ENCODE assay signal across 8 mouse cellular contexts in the genomic region with DNA sequence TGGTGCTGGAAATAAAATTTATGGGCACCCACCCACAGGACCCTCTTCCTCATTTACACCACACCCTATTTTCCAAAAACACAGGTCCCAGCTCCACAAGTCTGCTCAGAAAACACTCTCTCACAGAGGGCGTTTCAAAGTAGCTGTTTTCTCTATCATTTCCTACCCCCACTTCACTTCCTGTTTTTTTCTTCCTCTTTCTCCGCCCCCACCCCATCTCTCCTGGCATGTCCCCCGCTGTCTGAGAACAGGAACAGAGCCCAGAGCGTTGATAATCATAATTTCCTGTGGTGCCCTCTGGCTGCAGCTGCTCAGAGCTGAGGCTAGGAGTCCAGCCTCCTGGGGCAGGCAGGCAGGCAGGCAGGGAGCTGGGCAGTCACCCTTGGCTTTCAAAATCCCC. TPM values are rescaled to one million over a fixed set of nuclear protein-coding genes. Genes with fewer than 3 reads are reported as not detected.
DNase-seq lines count a peak whose midpoint lies in the region; ATAC-seq lines count a peak whose summit lies in the region.

No protein-coding gene starts in this region.

- no peaks in the 10 kb centered on the region for H3K27me3 ChIP-seq in heart, embryonic 15.5 days
- no peaks in the 10 kb centered on the region for H3K27me3 ChIP-seq in liver, embryonic 15.5 days
- no peaks in the 10 kb centered on the region for H3K27me3 ChIP-seq in intestine, embryonic 16.5 days (replicated peaks; ENCODE audit: control insufficient read depth, insufficient read depth, low read length)
- no peaks in the 10 kb centered on the region for H3K27me3 ChIP-seq in hindbrain, embryonic 10.5 days (ENCODE audit: insufficient read depth, poor library complexity, severe bottlenecking)

- H3K4me1 ChIP-seq in heart, embryonic 15.5 days (replicated peaks): peaks cover 45% of the 10 kb centered on the region
- H3K4me1 ChIP-seq in liver, embryonic 15.5 days (replicated peaks): peaks cover 6% of the 10 kb centered on the region; the same call in 1 of the 2 replicates
- 0 out of 2 replicates have a peak, but pooled peaks cover 3% of the 10 kb centered on the region for H3K4me1 ChIP-seq in intestine, embryonic 16.5 days (ENCODE audit: control insufficient read depth, insufficient read depth, low read length)
- H3K4me1 ChIP-seq in hindbrain, embryonic 10.5 days (replicated peaks): peaks cover 3% of the 10 kb centered on the region; the same call in 1 of the 2 replicates

- peak overlapping the region; percentile 3; the same call in 1 of the 2 replicates for H3K4me2 ChIP-seq in heart, embryonic 15.5 days
- H3K4me2 ChIP-seq in liver, embryonic 15.5 days: no peak overlapping the region
- H3K4me2 ChIP-seq in intestine, embryonic 16.5 days (ENCODE audit: low read depth, low read length): no peak overlapping the region

- peak; percentile 78 for DNase-seq in CD4-positive helper T cell, adult 2 months (ENCODE audit: low read depth, low spot score)
- DNase-seq in Muller cell, postnatal 12 days (ENCODE audit: inconsistent ontology term): peak; percentile 37
- DNase-seq in spleen, adult 18-20 months: peak; percentile 68 to 75
- DNase-seq in hindbrain, embryonic 10.5 days (ENCODE audit: low spot score): no peak
- no peak for DNase-seq in left cerebral cortex, postnatal 4 days

- H3K9ac ChIP-seq in heart, embryonic 15.5 days: no peak overlapping the region
- no peak overlapping the region for H3K9ac ChIP-seq in liver, embryonic 15.5 days
- H3K9ac ChIP-seq in intestine, embryonic 16.5 days (ENCODE audit: low read depth, low read length): no peak overlapping the region

- no peak overlapping the region for H3K4me3 ChIP-seq in heart, embryonic 15.5 days
- no peak overlapping the region for H3K4me3 ChIP-seq in liver, embryonic 15.5 days (replicated peaks)
- no peak overlapping the region for H3K4me3 ChIP-seq in intestine, embryonic 16.5 days (ENCODE audit: low read length)
- no peak overlapping the region for H3K4me3 ChIP-seq in hindbrain, embryonic 10.5 days

- intact Hi-C loops in left cerebral cortex, postnatal 4 days (cut with DNase I): no loop called here

- WGBS in heart, embryonic 15.5 days: 14% methylated on average over 4 of the region's 4 CpGs
- 7% methylated on average over 4 of the region's 4 CpGs for WGBS in liver, embryonic 15.5 days (ENCODE audit: insufficient replicate concordance)
- WGBS in intestine, embryonic 16.5 days: 40% methylated on average over 4 of the region's 4 CpGs
- 41% methylated on average over 4 of the region's 4 CpGs for WGBS in hindbrain, embryonic 10.5 days

- ATAC-seq in heart, embryonic 15.5 days (replicated peaks; ENCODE audit: insufficient number of reproducible peaks, insufficient read depth, low FRiP score, low read depth): peak; percentile 73; the same call in 1 of the 2 replicates
- peak; percentile 65 for ATAC-seq in liver, embryonic 15.5 days (ENCODE audit: insufficient read depth)
- no peak; the same call in 1 of the 2 replicates for ATAC-seq in intestine, embryonic 16.5 days

- peaks cover 8% of the 10 kb centered on the region; the same call in 1 of the 2 replicates for H3K36me3 ChIP-seq in heart, embryonic 15.5 days
- no peaks in the 10 kb centered on the region for H3K36me3 ChIP-seq in liver, embryonic 15.5 days (replicated peaks)
- no peaks in the 10 kb centered on the region for H3K36me3 ChIP-seq in intestine, embryonic 16.5 days (ENCODE audit: control insufficient read depth, insufficient read depth, low read length)
- no peaks in the 10 kb centered on the region for H3K36me3 ChIP-seq in hindbrain, embryonic 10.5 days

- H3K27ac ChIP-seq in heart, embryonic 15.5 days: peak overlapping the region; percentile 53
- peak overlapping the region; percentile 55; the same call in 1 of the 2 replicates for H3K27ac ChIP-seq in liver, embryonic 15.5 days (replicated peaks)
- no peak overlapping the region for H3K27ac ChIP-seq in intestine, embryonic 16.5 days (ENCODE audit: low read length)
- H3K27ac ChIP-seq in hindbrain, embryonic 10.5 days: no peak overlapping the region

- no peaks in the 10 kb centered on the region for H3K9me3 ChIP-seq in heart, embryonic 15.5 days (replicated peaks)
- H3K9me3 ChIP-seq in liver, embryonic 15.5 days (replicated peaks): no peaks in the 10 kb centered on the region
- no peaks in the 10 kb centered on the region for H3K9me3 ChIP-seq in intestine, embryonic 16.5 days (ENCODE audit: control insufficient read depth, low read length)
- no peaks in the 10 kb centered on the region for H3K9me3 ChIP-seq in hindbrain, embryonic 10.5 days

RNA-seq across cellular contexts. Expression of a gene that starts 39.9 kb away (rescaled TPM):
- 22.3 and 23.9 TPM in 2 replicates for polyA plus RNA-seq in heart, embryonic 15.5 days (2015; fragmentation: Nextera tagmentation; extraction: Ambion mirVana)
- 2.4 and 2.9 TPM in 2 replicates for polyA plus RNA-seq in liver, embryonic 15.5 days (2015; fragmentation: Nextera tagmentation; extraction: Ambion mirVana)
- polyA plus RNA-seq in intestine, embryonic 16.5 days (2015; fragmentation: Nextera tagmentation; extraction: Ambion mirVana): 7.8 and 8.6 TPM in 2 replicates
- polyA plus RNA-seq in hindbrain, embryonic 10.5 days (2016; fragmentation: Nextera tagmentation; extraction: Ambion mirVana): 9.0 and 13.4 TPM in 2 replicates
- total RNA-seq in left cerebral cortex, postnatal 4 days (2021): 100 to 1,000 TPM; 346 to 364 TPM

Comparison
In these comparisons a context has a peak if more than half of its experiments do, and no peak if none do; other contexts are left out.
1. DNase-seq: peak in CD4-positive helper T cell, adult 2 months (single experiment), Muller cell, postnatal 12 days (single experiment) and spleen, adult 18-20 months (2 of 2); none in hindbrain, embryonic 10.5 days (single experiment) and left cerebral cortex, postnatal 4 days (single experiment).
2. H3K27ac ChIP-seq: peak in heart, embryonic 15.5 days (single experiment) and liver, embryonic 15.5 days (single experiment); none in intestine, embryonic 16.5 days (single experiment) and hindbrain, embryonic 10.5 days (single experiment).